ENCODE assay signal across 33 mouse cellular contexts in genomic region chr19:4139446-4139845, GRCm38 (mm10). TPM values are rescaled to one million over a fixed set of nuclear protein-coding genes. Genes with fewer than 3 reads are reported as not detected.
DNase-seq lines count a peak whose midpoint lies in the region; ATAC-seq and TF ChIP-seq lines count a peak whose summit lies in the region.
"Had no signal": no experiment of that assay in that cellular context is flagged by ENCODE, and none has a peak within 500 bp of the region (broad histone marks: within the 10 kb centered on the region; RNA-seq: fewer than 3 reads in every experiment).

Gene Gpr152 (plus strand): TSS chr19:4139787.

- 0 out of 2 replicates have a peak, but pooled peaks cover 3% of the 10 kb centered on the region for H3K4me1 ChIP-seq in heart, embryonic 13.5 days
- H3K4me1 ChIP-seq in kidney, postnatal 0 days (replicated peaks; ENCODE audit: insufficient read depth, low read length) = no peaks in the 10 kb centered on the region
- H3K4me1 ChIP-seq in spleen, adult 2 months (ENCODE audit: control insufficient read depth, insufficient read depth, insufficient read length) = peaks cover 43% of the 10 kb centered on the region
- H3K4me1 ChIP-seq: embryonic facial prominence, embryonic 13.5 days had no signal

- intact Hi-C loops in heart, postnatal 25 days (cut with DNase I) = no loop called here

- no peak for ATAC-seq in heart, embryonic 13.5 days (ENCODE audit: extremely low read depth, insufficient number of reproducible peaks, low FRiP score, low TSS enrichment)
- no peak for ATAC-seq in kidney, postnatal 0 days (replicated peaks; ENCODE audit: low FRiP score, low read depth)
- ATAC-seq: forebrain, postnatal 0 days; liver, embryonic 12.5 days had no signal

- no peaks in the 10 kb centered on the region for H3K9me3 ChIP-seq in heart, embryonic 13.5 days
- H3K9me3 ChIP-seq in kidney, postnatal 0 days (replicated peaks; ENCODE audit: low read length) = no peaks in the 10 kb centered on the region
- H3K9me3 ChIP-seq: embryonic facial prominence, embryonic 13.5 days; hindbrain, embryonic 15.5 days; liver, embryonic 12.5 days had no signal

- no peak for TF ChIP-seq CTCF in kidney, postnatal 0 days (IDR thresholded peaks at IDR 0.05; ENCODE audit: low read depth)
- TF ChIP-seq CTCF in spleen, adult 2 months (IDR thresholded peaks at IDR 0.05; ENCODE audit: extremely low read depth, insufficient read depth, insufficient read length, insufficient replicate concordance) = no peak

- H3K36me3 ChIP-seq in heart, embryonic 13.5 days = no peaks in the 10 kb centered on the region
- no peaks in the 10 kb centered on the region for H3K36me3 ChIP-seq in kidney, postnatal 0 days (ENCODE audit: insufficient read depth, low read length)
- no peaks in the 10 kb centered on the region for H3K36me3 ChIP-seq in spleen, adult 2 months (ENCODE audit: control insufficient read depth, insufficient read depth, low read length)
- H3K36me3 ChIP-seq: embryonic facial prominence, embryonic 13.5 days; hindbrain, embryonic 15.5 days; liver, embryonic 12.5 days had no signal

- no peak within 1 kb of the TSS for H3K4me3 ChIP-seq in heart, embryonic 13.5 days
- no peak within 1 kb of the TSS for H3K4me3 ChIP-seq in kidney, postnatal 0 days (replicated peaks; ENCODE audit: low read depth, low read length)
- H3K4me3 ChIP-seq in spleen, adult 2 months (ENCODE audit: extremely low read depth, insufficient read depth, insufficient read length) = no peak within 1 kb of the TSS
- H3K4me3 ChIP-seq: embryonic facial prominence, embryonic 13.5 days; hindbrain, embryonic 15.5 days; left cerebral cortex, adult 2 months; liver, embryonic 12.5 days had no signal

- H3K27me3 ChIP-seq in heart, embryonic 13.5 days (replicated peaks) = peaks cover 19% of the 10 kb centered on the region; the same call in 1 of the 2 replicates
- H3K27me3 ChIP-seq in kidney, postnatal 0 days (ENCODE audit: insufficient read depth, low read length) = no peaks in the 10 kb centered on the region
- no peaks in the 10 kb centered on the region for H3K27me3 ChIP-seq in spleen, adult 2 months (ENCODE audit: control insufficient read depth, insufficient read depth, low read length)
- H3K27me3 ChIP-seq: embryonic facial prominence, embryonic 13.5 days; hindbrain, embryonic 15.5 days had no signal

- no peak for DNase-seq in heart, postnatal 25 days (ENCODE audit: low spot score)
- no peak for DNase-seq in kidney, postnatal 0 days (ENCODE audit: low spot score)
- no peak for DNase-seq in kidney, adult 9 months
- DNase-seq in spleen, adult 2 months (ENCODE audit: low read depth in 1 of 2, low spot score in 2 of 2) = no peak
- no peak for DNase-seq in spleen, postnatal 4 days (ENCODE audit: low spot score in 2 of 2)
- DNase-seq in retina, postnatal 7 days (ENCODE audit: low read depth, low spot score) = peak; percentile 58
- no peak for DNase-seq in neural tube, embryonic 10.5 days (ENCODE audit: extremely low spot score, low spot score)
- DNase-seq: adrenal gland, postnatal 25 days; cerebellum, adult 11-12 months; cerebellum, adult 9-11 months; embryo, embryonic 11 days; forebrain, postnatal 0 days; gastrocnemius, postnatal 10 days; kidney, adult 2 months; kidney, postnatal 14 days; lung, adult 2 months; lung, postnatal 10 days; right cerebral cortex, postnatal 4 days; thymus, postnatal 4 days had no signal

- 77% methylated on average over 2 of the region's 2 CpGs for WGBS in heart, embryonic 13.5 days
- WGBS in kidney, postnatal 0 days = 81% methylated on average over 2 of the region's 2 CpGs
- 91% methylated on average over 2 of the region's 2 CpGs for WGBS in spleen, adult 2 months

- H3K4me2 ChIP-seq in heart, embryonic 13.5 days = no peak within 1 kb of the TSS
- H3K4me2 ChIP-seq in kidney, postnatal 0 days (ENCODE audit: low read length) = no peak within 1 kb of the TSS
- H3K4me2 ChIP-seq: embryonic facial prominence, embryonic 13.5 days; hindbrain, embryonic 15.5 days; liver, embryonic 12.5 days had no signal

- no peak for TF ChIP-seq POLR2A in spleen, adult 2 months (IDR thresholded peaks at IDR 0.05; ENCODE audit: low read depth, low read length)

- H3K9ac ChIP-seq in heart, embryonic 13.5 days = peak within 1 kb of the TSS; percentile 28
- H3K9ac ChIP-seq in kidney, postnatal 0 days (ENCODE audit: low read depth, low read length) = 0 out of 2 replicates have a peak within 1 kb of the TSS, but pooled peaks have one; percentile 8
- H3K9ac ChIP-seq: embryonic facial prominence, embryonic 13.5 days; forebrain, postnatal 0 days; hindbrain, embryonic 15.5 days; liver, embryonic 12.5 days had no signal

- H3K27ac ChIP-seq in heart, embryonic 13.5 days (replicated peaks) = no peak within 1 kb of the TSS
- H3K27ac ChIP-seq in kidney, postnatal 0 days = no peak within 1 kb of the TSS
- peak within 1 kb of the TSS; percentile 65 for H3K27ac ChIP-seq in spleen, adult 2 months (ENCODE audit: insufficient read depth, low read length)
- H3K27ac ChIP-seq: embryonic facial prominence, embryonic 13.5 days; hindbrain, embryonic 15.5 days; left cerebral cortex, adult 2 months; liver, embryonic 12.5 days; macrophage had no signal

RNA-seq across cellular contexts. Expression of gene Gpr152, which starts in this region (rescaled TPM):
- polyA plus RNA-seq in heart, embryonic 13.5 days (2015; fragmentation: Nextera tagmentation; extraction: Ambion mirVana) = not detected in 2 replicates
- not detected for total RNA-seq in heart, postnatal 25 days (2021)
- 0.03 TPM in 1 of 2 replicates, not detected in the other for polyA plus RNA-seq in kidney, postnatal 0 days (2015; fragmentation: Nextera tagmentation; extraction: Ambion mirVana)
- polyA plus RNA-seq in spleen, adult 2 months (2012; rRNA removed) = 0.09 and 0.11 TPM in 2 replicates
- total RNA-seq: adrenal gland, adult 18-20 months; gastrocnemius, postnatal 10 days; heart, adult 8-10 months; layer of hippocampus, postnatal 10 days; left cerebral cortex, adult 2 months; left cerebral cortex, postnatal 25 days had no signal
- polyA plus RNA-seq: embryonic facial prominence, embryonic 13.5 days; forebrain, embryonic 11.5 days; forebrain, postnatal 0 days; intestine, embryonic 14.5 days; liver, embryonic 12.5 days; macrophage; neural tube, embryonic 14.5 days; stomach, embryonic 14.5 days had no signal
